Mouse (Mus musculus) C2C12 (cell line): ENCODE measurements around the gene Myadm.

Source experiments
- CEBPB ChIP-seq: IDR thresholded peaks from one replicate; pipeline ENCODE4 v1.6.1; 2011; ENCODE audit warnings: low read depth, mild to moderate bottlenecking, control low read depth, moderate library complexity
- CTCF ChIP-seq: IDR thresholded peaks from one replicate; pipeline ENCODE4 v1.5.1; 2011; ENCODE audit not compliant: control insufficient read depth, insufficient read depth, insufficient read length
- MYOG ChIP-seq: IDR thresholded peaks from one replicate; pipeline ENCODE4 v1.6.1; 2011; ENCODE audit not compliant: control insufficient read depth, insufficient read length; ENCODE audit errors: extremely low read depth

DNA sequence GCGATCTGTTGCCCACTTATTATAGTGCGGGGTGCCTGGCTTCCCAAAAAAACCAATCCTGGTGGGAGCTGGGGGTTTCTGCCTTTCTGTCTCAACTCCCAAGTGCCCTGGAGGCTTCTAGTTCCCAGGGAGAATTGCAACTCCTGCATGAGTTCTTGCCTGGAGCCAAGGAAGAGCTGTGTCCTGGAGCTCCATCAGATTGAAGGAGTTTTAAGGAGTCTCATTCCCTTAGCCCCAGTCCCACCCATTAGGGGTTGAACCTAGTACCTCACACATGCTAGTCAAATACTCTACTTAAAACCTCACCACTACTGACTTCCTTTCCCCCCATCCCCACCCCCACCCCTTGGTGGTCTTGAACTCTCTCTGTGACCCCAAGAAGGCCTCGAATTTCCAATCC, 2.9 kb downstream of the Myadm start:
- no peak for TF ChIP-seq CTCF
- TF ChIP-seq CEBPB, result no peak
- TF ChIP-seq MYOG, result no peak
